26 mouse cellular contexts compared by ENCODE assay signal in the genomic region with DNA sequence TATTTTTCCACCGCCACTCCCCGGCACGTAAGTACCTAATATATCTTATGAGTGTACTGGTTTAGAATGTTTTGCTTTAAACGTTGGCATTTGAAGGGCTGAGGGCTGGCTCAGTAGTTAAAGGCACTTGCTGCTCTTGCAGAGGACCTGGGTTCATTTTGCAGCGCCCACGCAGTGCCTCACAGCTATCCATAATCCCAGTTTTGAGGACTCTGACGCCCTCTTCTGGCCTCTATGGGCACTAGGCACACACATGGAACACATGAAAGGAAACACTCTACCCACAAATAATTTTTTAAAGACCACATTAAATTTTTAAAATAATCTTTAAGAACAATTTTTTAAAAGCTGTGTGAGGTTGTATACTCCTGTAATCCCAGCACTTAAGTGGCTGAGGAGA. TPM values are rescaled to one million over a fixed set of nuclear protein-coding genes. Genes with fewer than 3 reads are reported as not detected.
A peak's percentile ranks its signal among the peaks of the same experiment; 100 is the strongest.
DNase-seq lines count a peak whose midpoint lies in the region; ATAC-seq and TF ChIP-seq lines count a peak whose summit lies in the region.
"Had no signal": no experiment of that assay in that cellular context is flagged by ENCODE, and none has a peak within 500 bp of the region (broad histone marks: within the 10 kb centered on the region; RNA-seq: fewer than 3 reads in every experiment).

No protein-coding gene starts in this region.

- no peak overlapping the region for H3K9ac ChIP-seq in kidney, postnatal 0 days (ENCODE audit: low read depth, low read length)
- H3K9ac ChIP-seq in lung, postnatal 0 days (replicated peaks; ENCODE audit: low read depth) = no peak overlapping the region
- H3K9ac ChIP-seq in MEL (ENCODE audit: control insufficient read depth, low read depth, low read length, poor library complexity, severe bottlenecking) = no peak overlapping the region
- H3K9ac ChIP-seq: embryonic facial prominence, embryonic 12.5 days; forebrain, embryonic 15.5 days; heart, embryonic 15.5 days; hindbrain, embryonic 15.5 days had no signal

- no peak overlapping the region for H3K4me3 ChIP-seq in kidney, postnatal 0 days (replicated peaks; ENCODE audit: low read depth, low read length)
- H3K4me3 ChIP-seq in lung, postnatal 0 days (ENCODE audit: low read depth, low read length) = no peak overlapping the region
- H3K4me3 ChIP-seq in E14TG2a.4 (replicated peaks; ENCODE audit: low read length) = no peak overlapping the region
- H3K4me3 ChIP-seq in MEL (ENCODE audit: control insufficient read depth in 1 of 2, insufficient read depth in 1 of 2, low read depth in 2 of 2, low read length in 2 of 2) = no peak overlapping the region
- H3K4me3 ChIP-seq: embryonic facial prominence, embryonic 12.5 days; forebrain, embryonic 15.5 days; heart, embryonic 15.5 days; hindbrain, embryonic 10.5 days; hindbrain, embryonic 15.5 days had no signal

- H3K9me3 ChIP-seq in kidney, postnatal 0 days (replicated peaks; ENCODE audit: low read length) = no peaks in the 10 kb centered on the region
- H3K9me3 ChIP-seq in lung, postnatal 0 days (ENCODE audit: low read length) = no peaks in the 10 kb centered on the region
- H3K9me3 ChIP-seq in E14TG2a.4 (ENCODE audit: low read length) = no peaks in the 10 kb centered on the region
- no peaks in the 10 kb centered on the region for H3K9me3 ChIP-seq in MEL (replicated peaks; ENCODE audit: insufficient read depth, low read length)
- H3K9me3 ChIP-seq: embryonic facial prominence, embryonic 12.5 days; forebrain, embryonic 15.5 days; heart, embryonic 15.5 days; hindbrain, embryonic 10.5 days; hindbrain, embryonic 15.5 days had no signal

- H3K79me2 ChIP-seq in MEL (ENCODE audit: control insufficient read depth, insufficient read depth, low read length, poor library complexity) = no peaks in the 10 kb centered on the region; the same call in 1 of the 2 replicates

- 64% methylated on average over 7 of the region's 7 CpGs for WGBS in kidney, postnatal 0 days
- 69% methylated on average over 7 of the region's 7 CpGs for WGBS in lung, postnatal 0 days

- 0 out of 2 replicates have a peak, but pooled peaks have one; percentile 6 for TF ChIP-seq CTCF in kidney, postnatal 0 days (IDR thresholded peaks at IDR 0.05; ENCODE audit: low read depth)
- TF ChIP-seq CTCF in lung, postnatal 0 days (IDR thresholded peaks at IDR 0.05) = peak; percentile 31
- TF ChIP-seq CTCF in E14TG2a.4 (conservative IDR thresholded peaks at IDR 0.05; ENCODE audit: low read length) = peak; percentile 42
- TF ChIP-seq CTCF in MEL (IDR thresholded peaks at IDR 0.05 in 2 of 3, conservative IDR thresholded peaks at IDR 0.05 in 1 of 3; ENCODE audit: control insufficient read depth in 1 of 3, insufficient read depth in 1 of 3, low read depth in 2 of 3, low read length in 3 of 3, poor library complexity in 1 of 3, severe bottlenecking in 1 of 3) = peak; percentile 34 to 57 (median 35)

- no peak for DNase-seq in kidney, postnatal 0 days (ENCODE audit: low spot score)
- no peak for DNase-seq in kidney, adult 18-20 months
- no peak for DNase-seq in lung, postnatal 0 days (ENCODE audit: low spot score)
- no peak for DNase-seq in lung, postnatal 4 days
- DNase-seq in MEL (ENCODE audit: low read depth, low spot score) = peak; percentile 61
- DNase-seq in left cerebral cortex, adult 8-10 months (ENCODE audit: low spot score in 2 of 2) = no peak
- DNase-seq: adrenal gland, postnatal 10 days; cerebellum, adult 11 months; cerebellum, adult 8-10 months; cerebellum, postnatal 25 days; gastrocnemius, postnatal 10 days; heart, adult 18-20 months had no signal

- TF ChIP-seq EP300 in lung, postnatal 0 days (IDR thresholded peaks at IDR 0.05) = no peak
- no peak for TF ChIP-seq EP300 in MEL (IDR thresholded peaks at IDR 0.05; ENCODE audit: low read depth in 1 of 2, low read length in 2 of 2)

- TF ChIP-seq POLR2A in MEL (IDR thresholded peaks at IDR 0.05; ENCODE audit: control insufficient read depth in 1 of 2, insufficient read depth in 1 of 2, low read depth in 1 of 2, low read length in 2 of 2, poor library complexity in 1 of 2) = no peak

- no peaks in the 10 kb centered on the region for H3K4me1 ChIP-seq in kidney, postnatal 0 days (replicated peaks; ENCODE audit: insufficient read depth, low read length)
- peaks cover 3% of the 10 kb centered on the region; the same call in 1 of the 2 replicates for H3K4me1 ChIP-seq in lung, postnatal 0 days (ENCODE audit: insufficient read depth, low read depth, low read length)
- peaks cover 9% of the 10 kb centered on the region; the same call in 1 of the 2 replicates for H3K4me1 ChIP-seq in E14TG2a.4 (replicated peaks; ENCODE audit: low read depth, low read length)
- H3K4me1 ChIP-seq in MEL (ENCODE audit: control insufficient read depth in 1 of 2, insufficient read depth in 2 of 2, low read length in 2 of 2) = peaks cover 0 to 7% of the 10 kb centered on the region in 2 experiments; a peak in 1 of 4 replicates
- H3K4me1 ChIP-seq: embryonic facial prominence, embryonic 12.5 days had no signal

- H3K27me3 ChIP-seq in kidney, postnatal 0 days (ENCODE audit: insufficient read depth, low read length) = no peaks in the 10 kb centered on the region
- H3K27me3 ChIP-seq in lung, postnatal 0 days (replicated peaks; ENCODE audit: insufficient read depth, low read length) = no peaks in the 10 kb centered on the region
- H3K27me3 ChIP-seq in E14TG2a.4 (ENCODE audit: insufficient read depth, low read length) = peaks cover 3% of the 10 kb centered on the region
- no peaks in the 10 kb centered on the region for H3K27me3 ChIP-seq in MEL (ENCODE audit: control insufficient read depth in 1 of 2, insufficient read depth in 2 of 2, low read length in 2 of 2)
- H3K27me3 ChIP-seq: embryonic facial prominence, embryonic 12.5 days; forebrain, embryonic 15.5 days; heart, embryonic 15.5 days; hindbrain, embryonic 15.5 days had no signal

- H3K4me2 ChIP-seq in kidney, postnatal 0 days (ENCODE audit: low read length) = no peak overlapping the region
- H3K4me2 ChIP-seq in lung, postnatal 0 days (replicated peaks; ENCODE audit: low read depth, low read length) = no peak overlapping the region
- H3K4me2 ChIP-seq: embryonic facial prominence, embryonic 12.5 days; forebrain, embryonic 15.5 days; heart, embryonic 11.5 days; heart, embryonic 15.5 days; hindbrain, embryonic 15.5 days had no signal

- peak; percentile 44 for TF ChIP-seq RAD21 in MEL (IDR thresholded peaks at IDR 0.05; ENCODE audit: low read depth, low read length)

- no peak for ATAC-seq in kidney, postnatal 0 days (replicated peaks; ENCODE audit: low FRiP score, low read depth)
- ATAC-seq in lung, postnatal 0 days = no peak
- ATAC-seq in megakaryocyte progenitor cell, adult 5-6 weeks (replicated peaks; ENCODE audit: poor library complexity) = no peak
- ATAC-seq: forebrain, embryonic 15.5 days had no signal

- no peaks in the 10 kb centered on the region for H3K36me3 ChIP-seq in kidney, postnatal 0 days (ENCODE audit: insufficient read depth, low read length)
- H3K36me3 ChIP-seq in lung, postnatal 0 days (ENCODE audit: insufficient read depth, low read length) = no peaks in the 10 kb centered on the region
- H3K36me3 ChIP-seq in E14TG2a.4 (ENCODE audit: insufficient read depth, low read length) (no peaks in the 10 kb centered on the region), MEL (ENCODE audit: control insufficient read depth in 1 of 2, insufficient read depth in 2 of 2, low read length in 2 of 2) (peaks cover 0 to 8% of the 10 kb centered on the region in 2 experiments; a peak in 2 of 4 replicates)
- H3K36me3 ChIP-seq: embryonic facial prominence, embryonic 12.5 days; forebrain, embryonic 15.5 days; heart, embryonic 15.5 days; hindbrain, embryonic 10.5 days; hindbrain, embryonic 15.5 days had no signal

- no peak overlapping the region for H3K27ac ChIP-seq in kidney, postnatal 0 days
- no peak overlapping the region for H3K27ac ChIP-seq in lung, postnatal 0 days (ENCODE audit: low read length)
- H3K27ac ChIP-seq in MEL (ENCODE audit: control insufficient read depth, low read depth, low read length) = no peak overlapping the region
- H3K27ac ChIP-seq: embryonic facial prominence, embryonic 12.5 days; forebrain, embryonic 15.5 days; heart, embryonic 15.5 days; hindbrain, embryonic 10.5 days; hindbrain, embryonic 15.5 days had no signal

TF ChIP-seq in MEL, 35 proteins besides CTCF, POLR2A, EP300 and RAD21 (continues in another document):
- TF ChIP-seq ZNF384 (IDR thresholded peaks at IDR 0.05; ENCODE audit: low read depth, low read length) (no peak), ZKSCAN1 (IDR thresholded peaks at IDR 0.05; ENCODE audit: low read depth, low read length) (no peak), SMC3 (IDR thresholded peaks at IDR 0.05; ENCODE audit: low read depth, low read length) (peak; percentile 43), MAX (IDR thresholded peaks at IDR 0.05; ENCODE audit: low read length) (no peak)

RNA-seq across cellular contexts. Expression of a gene that starts 1.8 kb away (rescaled TPM):
- polyA plus RNA-seq in kidney, postnatal 0 days (2015; fragmentation: Nextera tagmentation; extraction: Ambion mirVana) = 2.1 and 2.9 TPM in 2 replicates
- polyA plus RNA-seq in lung, postnatal 0 days (2015; fragmentation: Nextera tagmentation; extraction: Ambion mirVana) = 4.5 and 4.9 TPM in 2 replicates
- 4.1 and 4.5 TPM in 2 replicates for total RNA-seq in MEL (2012; rRNA removed)
- polyA plus RNA-seq in MEL (2012; ENCODE audit: insufficient read depth in 1 of 2, insufficient read length in 2 of 2, low read depth in 1 of 2, low replicate concordance in 2 of 2, missing spikeins in 1 of 2) = 1 to 10 TPM in 1 of 2 experiments, not detected in 1; 6.9 TPM
- 2.1 and 2.5 TPM in 2 replicates for total RNA-seq in megakaryocyte progenitor cell, adult 5-6 weeks (2015)
- total RNA-seq in megakaryocyte progenitor cell, adult 5-6 weeks (2017) = 2.2 and 5.4 TPM in 2 replicates
- 1 to 10 TPM; 5.5 to 7.3 (median 6.5) TPM for total RNA-seq in left cerebral cortex, adult 8-10 months (2022)

RNA-seq across cellular contexts. Expression of a gene that starts 20.5 kb away (rescaled TPM):
- 15.3 and 17.7 TPM in 2 replicates for polyA plus RNA-seq in kidney, postnatal 0 days (2015; fragmentation: Nextera tagmentation; extraction: Ambion mirVana)
- polyA plus RNA-seq in lung, postnatal 0 days (2015; fragmentation: Nextera tagmentation; extraction: Ambion mirVana) = 2.8 and 4.2 TPM in 2 replicates
- total RNA-seq in MEL (2012; rRNA removed) = 93.3 and 105 TPM in 2 replicates
- 100 to 1,000 TPM in 1 of 2 experiments, 10 to 100 TPM in 1; 93.3 to 114 TPM for polyA plus RNA-seq in MEL (2012; ENCODE audit: insufficient read depth in 1 of 2, insufficient read length in 2 of 2, low read depth in 1 of 2, low replicate concordance in 2 of 2, missing spikeins in 1 of 2)
- total RNA-seq in megakaryocyte progenitor cell, adult 5-6 weeks (2015) = 68.3 and 76.2 TPM in 2 replicates
- total RNA-seq in megakaryocyte progenitor cell, adult 5-6 weeks (2017) = 44.9 and 58.8 TPM in 2 replicates
- total RNA-seq in left cerebral cortex, adult 8-10 months (2022) = 10 to 100 TPM; 23.0 to 32.2 (median 24.3) TPM

RNA-seq across cellular contexts. Expression of a gene that starts 44.6 kb away (rescaled TPM):
- not detected in 2 replicates for polyA plus RNA-seq in kidney, postnatal 0 days (2015; fragmentation: Nextera tagmentation; extraction: Ambion mirVana)
- not detected in 2 replicates for polyA plus RNA-seq in lung, postnatal 0 days (2015; fragmentation: Nextera tagmentation; extraction: Ambion mirVana)
- not detected in 2 replicates for total RNA-seq in MEL (2012; rRNA removed)
- polyA plus RNA-seq in MEL (2012; ENCODE audit: insufficient read depth in 1 of 2, insufficient read length in 2 of 2, low read depth in 1 of 2, low replicate concordance in 2 of 2, missing spikeins in 1 of 2) = not detected
- total RNA-seq in megakaryocyte progenitor cell, adult 5-6 weeks (2015) = not detected in 2 replicates
- not detected in 2 replicates for total RNA-seq in megakaryocyte progenitor cell, adult 5-6 weeks (2017)
- total RNA-seq in left cerebral cortex, adult 8-10 months (2022) = not detected
- total RNA-seq: adrenal gland, postnatal 10 days; adrenal gland, postnatal 4 days; gastrocnemius, postnatal 10 days; gastrocnemius, postnatal 4 days; heart, adult 18-20 months; heart, postnatal 25 days had no signal
- polyA plus RNA-seq: brain, embryonic 14.5 days; cortical plate, adult 2 months; embryonic facial prominence, embryonic 12.5 days; forebrain, embryonic 11.5 days; forebrain, embryonic 15.5 days; heart, embryonic 11.5 days; heart, embryonic 15.5 days; hindbrain, embryonic 10.5 days; hindbrain, embryonic 15.5 days had no signal
